Mouse (Mus musculus): ENCODE measurements around the gene Zfp423. TPM values are rescaled to one million over a fixed set of nuclear protein-coding genes. Genes with fewer than 3 reads are reported as not detected.

The Zfp423 gene
- total and polyA plus RNA-seq, 3 experiments = not detected

DNA sequence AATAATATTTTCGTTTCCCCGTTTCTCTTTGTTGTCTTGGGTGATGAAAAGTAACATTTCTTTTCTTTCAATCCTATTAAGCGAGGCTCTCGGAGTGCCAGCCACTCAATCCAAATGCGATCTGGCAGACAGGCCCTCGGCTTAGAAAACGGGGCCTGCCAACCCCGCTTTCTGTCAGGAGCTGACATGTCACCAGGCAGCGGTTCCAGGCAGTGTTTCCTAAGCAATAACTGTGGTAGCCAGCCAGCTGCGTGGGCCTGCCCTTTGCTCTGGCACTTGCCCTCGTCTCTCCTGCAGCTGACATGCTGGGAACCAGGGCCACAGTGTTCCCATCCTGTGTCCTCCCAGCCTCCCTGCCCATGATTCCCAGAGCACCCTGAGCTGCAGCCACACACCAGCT lies 221.5 kb downstream of the Zfp423 start:
- no peaks in the 10 kb centered on the region for H3K9me3 ChIP-seq (replicated peaks; ENCODE audit: insufficient read depth, low read length)

DNA sequence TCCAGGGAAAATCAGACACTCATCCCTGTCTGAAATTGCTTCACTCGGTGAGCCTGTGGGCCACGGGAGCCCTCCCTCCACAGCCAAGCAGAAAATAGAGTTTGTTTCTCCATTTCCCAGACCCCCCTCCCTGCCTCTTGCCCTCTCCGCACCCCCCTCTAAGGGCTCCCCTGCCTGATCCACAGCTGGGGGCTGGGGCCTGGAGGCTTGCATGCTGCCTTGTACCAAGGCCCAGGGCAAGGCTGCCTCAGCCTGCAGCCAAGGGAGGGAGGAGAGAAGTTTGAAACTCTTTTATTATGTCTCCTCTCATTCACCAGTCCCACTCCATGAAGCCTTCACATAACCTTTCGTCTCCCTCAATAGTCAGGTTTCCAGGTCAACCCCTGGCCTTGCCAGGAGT lies 224.5 kb downstream of the Zfp423 start:
- no peak for DNase-seq (ENCODE audit: low read depth, low spot score)
- no peak for TF ChIP-seq E2F4 (IDR thresholded peaks at IDR 0.05; ENCODE audit: borderline replicate concordance, low read depth, low read length)
- TF ChIP-seq HCFC1 (IDR thresholded peaks at IDR 0.05; ENCODE audit: low read depth, low read length) = no peak
- TF ChIP-seq CTCF (IDR thresholded peaks at IDR 0.05 in 2 of 3, conservative IDR thresholded peaks at IDR 0.05 in 1 of 3; ENCODE audit: control insufficient read depth in 1 of 3, insufficient read depth in 1 of 3, low read depth in 2 of 3, low read length in 3 of 3, poor library complexity in 1 of 3, severe bottlenecking in 1 of 3) = no peak
- no peak for TF ChIP-seq MEF2A (IDR thresholded peaks at IDR 0.05; ENCODE audit: extremely low read depth, insufficient replicate concordance, low read depth, low read length, poor library complexity, severe bottlenecking)
- no peak for TF ChIP-seq USF2 (IDR thresholded peaks at IDR 0.05; ENCODE audit: borderline replicate concordance in 1 of 2, insufficient read depth in 1 of 2, low read depth in 1 of 2, low read length in 2 of 2)
- no peak for TF ChIP-seq POLR2AphosphoS5 (IDR thresholded peaks at IDR 0.05; ENCODE audit: borderline replicate concordance, low read depth, low read length)
- TF ChIP-seq ZC3H11A (IDR thresholded peaks at IDR 0.05; ENCODE audit: low read depth, low read length) = no peak
- no peak for TF ChIP-seq MYB (IDR thresholded peaks at IDR 0.05; ENCODE audit: low read depth, low read length)
- TF ChIP-seq MAX (IDR thresholded peaks at IDR 0.05; ENCODE audit: low read length) = no peak
- TF ChIP-seq SIN3A (IDR thresholded peaks at IDR 0.05; ENCODE audit: low read length) = no peak
- no peak for TF ChIP-seq RCOR1 (IDR thresholded peaks at IDR 0.05; ENCODE audit: low read depth, low read length)
- no peak for TF ChIP-seq TBP (IDR thresholded peaks at IDR 0.05; ENCODE audit: low read depth, low read length)
- no peak for TF ChIP-seq TCF12 (IDR thresholded peaks at IDR 0.05; ENCODE audit: low read depth, low read length)
- no peaks in the 10 kb centered on the region for H3K4me1 ChIP-seq (ENCODE audit: control insufficient read depth in 1 of 2, insufficient read depth in 2 of 2, low read length in 2 of 2)
- H3K36me3 ChIP-seq (ENCODE audit: control insufficient read depth in 1 of 2, insufficient read depth in 2 of 2, low read length in 2 of 2) = no peaks in the 10 kb centered on the region
- no peak overlapping the region for H3K9ac ChIP-seq (ENCODE audit: control insufficient read depth, low read depth, low read length, poor library complexity, severe bottlenecking)
- no peak overlapping the region for H3K4me3 ChIP-seq (ENCODE audit: control insufficient read depth in 1 of 2, insufficient read depth in 1 of 2, low read depth in 2 of 2, low read length in 2 of 2)
- H3K27me3 ChIP-seq (ENCODE audit: control insufficient read depth in 1 of 2, insufficient read depth in 2 of 2, low read length in 2 of 2) = no peaks in the 10 kb centered on the region
- H3K27ac ChIP-seq (ENCODE audit: control insufficient read depth, low read depth, low read length) = no peak overlapping the region
- no peaks in the 10 kb centered on the region for H3K9me3 ChIP-seq (replicated peaks; ENCODE audit: insufficient read depth, low read length)
- H3K79me2 ChIP-seq (ENCODE audit: control insufficient read depth, insufficient read depth, low read length, poor library complexity) = no peaks in the 10 kb centered on the region

More for the DNA sequence above, 221.5 kb downstream of the Zfp423 start:
- H3K4me3 ChIP-seq (ENCODE audit: control insufficient read depth in 1 of 2, insufficient read depth in 1 of 2, low read depth in 2 of 2, low read length in 2 of 2) = no peak overlapping the region
- TF ChIP-seq ZKSCAN1 (IDR thresholded peaks at IDR 0.05; ENCODE audit: low read depth, low read length) = no peak
- no peak for TF ChIP-seq MAX (IDR thresholded peaks at IDR 0.05; ENCODE audit: low read length)
- no peaks in the 10 kb centered on the region for H3K36me3 ChIP-seq (ENCODE audit: control insufficient read depth in 1 of 2, insufficient read depth in 2 of 2, low read length in 2 of 2)
- no peaks in the 10 kb centered on the region for H3K4me1 ChIP-seq (ENCODE audit: control insufficient read depth in 1 of 2, insufficient read depth in 2 of 2, low read length in 2 of 2)
- no peaks in the 10 kb centered on the region for H3K79me2 ChIP-seq (ENCODE audit: control insufficient read depth, insufficient read depth, low read length, poor library complexity)
- no peaks in the 10 kb centered on the region for H3K27me3 ChIP-seq (ENCODE audit: control insufficient read depth in 1 of 2, insufficient read depth in 2 of 2, low read length in 2 of 2)
- DNase-seq (ENCODE audit: low read depth, low spot score) = no peak
- no peak overlapping the region for H3K9ac ChIP-seq (ENCODE audit: control insufficient read depth, low read depth, low read length, poor library complexity, severe bottlenecking)
- H3K27ac ChIP-seq (ENCODE audit: control insufficient read depth, low read depth, low read length) = no peak overlapping the region

DNA sequence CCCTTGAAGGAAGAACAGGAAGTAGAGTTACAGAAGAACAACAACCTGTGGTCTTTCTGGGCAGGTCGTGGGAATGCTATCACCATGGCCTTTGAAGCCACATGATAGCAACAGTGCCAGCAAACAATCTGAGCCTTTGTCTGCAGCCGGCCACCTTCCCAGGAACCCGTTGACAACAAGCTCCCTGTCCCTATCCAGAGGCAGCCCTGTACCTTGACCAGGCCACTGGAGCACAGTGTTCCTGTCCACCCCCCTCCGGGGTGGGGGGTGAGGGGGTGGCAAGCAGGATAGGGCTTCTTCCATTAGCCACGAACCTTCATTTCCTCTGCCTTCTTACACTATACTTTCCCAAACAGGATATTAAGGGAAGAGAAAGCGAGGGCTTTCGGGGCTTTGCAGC lies 224.9 kb downstream of the Zfp423 start:
- H3K4me1 ChIP-seq (ENCODE audit: control insufficient read depth in 1 of 2, insufficient read depth in 2 of 2, low read length in 2 of 2) = no peaks in the 10 kb centered on the region

More for the DNA sequence above, 224.9 kb downstream of the Zfp423 start:
- no peak overlapping the region for H3K4me3 ChIP-seq (ENCODE audit: control insufficient read depth in 1 of 2, insufficient read depth in 1 of 2, low read depth in 2 of 2, low read length in 2 of 2)
- DNase-seq (ENCODE audit: low read depth, low spot score) = no peak
- H3K36me3 ChIP-seq (ENCODE audit: control insufficient read depth in 1 of 2, insufficient read depth in 2 of 2, low read length in 2 of 2) = no peaks in the 10 kb centered on the region
- no peak overlapping the region for H3K9ac ChIP-seq (ENCODE audit: control insufficient read depth, low read depth, low read length, poor library complexity, severe bottlenecking)
- TF ChIP-seq EP300 (IDR thresholded peaks at IDR 0.05; ENCODE audit: low read depth in 1 of 2, low read length in 2 of 2) (no peak), POLR2AphosphoS5 (IDR thresholded peaks at IDR 0.05; ENCODE audit: borderline replicate concordance, low read depth, low read length) (no peak), UBTF (IDR thresholded peaks at IDR 0.05; ENCODE audit: borderline replicate concordance, insufficient read depth, low read depth, low read length) (no peak)
- no peak overlapping the region for H3K27ac ChIP-seq (ENCODE audit: control insufficient read depth, low read depth, low read length)
- H3K79me2 ChIP-seq (ENCODE audit: control insufficient read depth, insufficient read depth, low read length, poor library complexity) = no peaks in the 10 kb centered on the region
- H3K27me3 ChIP-seq (ENCODE audit: control insufficient read depth in 1 of 2, insufficient read depth in 2 of 2, low read length in 2 of 2) = no peaks in the 10 kb centered on the region
- H3K9me3 ChIP-seq (replicated peaks; ENCODE audit: insufficient read depth, low read length) = no peaks in the 10 kb centered on the region
